Mouse (Mus musculus) brain, embryonic 14.5 days (tissue): Measurements from ENCODE around the gene Stk32c.

Experiments
- CTCF ChIP-seq: fragments of 200-500 bp; IDR thresholded peaks from 2 replicates; pipeline ENCODE4 v1.5.1; 2012; ENCODE audit warnings: inconsistent platforms, mild to moderate bottlenecking, moderate library complexity, borderline replicate concordance; ENCODE audit not compliant: insufficient read depth, insufficient read length; ENCODE audit errors: extremely low read depth
- POLR2A ChIP-seq: fragments of 200-500 bp; IDR thresholded peaks from 2 replicates; pipeline ENCODE4 v1.6.1; 2012; ENCODE audit warnings: mild to moderate bottlenecking, inconsistent platforms, borderline replicate concordance; ENCODE audit not compliant: poor library complexity, insufficient read depth, insufficient read length, severe bottlenecking; ENCODE audit errors: extremely low read depth

GRCm38 (mm10) chr7:139200108-139200507 lies 13.0 kb downstream of the Stk32c start:
- peak; percentile 84 for TF ChIP-seq CTCF
- TF ChIP-seq POLR2A, result no peak
